Mouse (Mus musculus) forebrain, postnatal 0 days (tissue): ENCODE measurements around the gene Vps29. TPM values are rescaled to one million over a fixed set of nuclear protein-coding genes. Genes with fewer than 3 reads are reported as not detected.
"Not testable (repeated sequence)": the region's sequence is repeated elsewhere in the genome, so short reads cannot be mapped to it uniquely, and the experiment has no call there.

Source experiments
- ATAC-seq: fragments of 200-750 bp; cut with Nextera tagmentation; 2 replicates; pipeline ENCODE4 v1.8.0; 2017; ENCODE audit warnings: mild to moderate bottlenecking, moderate library complexity
- DNase-seq: peaks from one replicate; pipeline ENCODE4 v3.0.0-alpha.2; 2015
- H3K27ac ChIP-seq: fragments of 300-500 bp; sonication (generic); 2 replicates; pipeline ENCODE4 v1.5.1; 2014; ENCODE audit warnings: low read depth, mild to moderate bottlenecking, antibody characterized with exemption, low read length, moderate library complexity, mixed read lengths
- H3K27me3 ChIP-seq: fragments of 300-500 bp; sonication (generic); 2 replicates; pipeline ENCODE4 v1.6.1; 2014; ENCODE audit warnings: mild to moderate bottlenecking, low read length, mixed read lengths; ENCODE audit not compliant: insufficient read depth
- H3K36me3 ChIP-seq: fragments of 300-500 bp; sonication (generic); 2 replicates; pipeline ENCODE4 v1.6.1; 2014; ENCODE audit warnings: mild to moderate bottlenecking, moderate library complexity; ENCODE audit not compliant: insufficient read depth
- H3K4me1 ChIP-seq: fragments of 300-500 bp; sonication (generic); 2 replicates; pipeline ENCODE4 v1.6.1; 2014; ENCODE audit warnings: antibody characterized with exemption; ENCODE audit not compliant: insufficient read depth
- H3K4me2 ChIP-seq: fragments of 300-500 bp; sonication (generic); 2 replicates; pipeline ENCODE4 v1.6.1; 2014; ENCODE audit warnings: low read depth, mild to moderate bottlenecking, moderate library complexity
- H3K4me3 ChIP-seq: fragments of 300-500 bp; sonication (generic); 2 replicates; pipeline ENCODE4 v1.5.1; 2014; ENCODE audit warnings: low read depth, low read length, mixed read lengths
- H3K9ac ChIP-seq: fragments of 300-500 bp; sonication (generic); 2 replicates; pipeline ENCODE4 v1.6.1; 2014; ENCODE audit warnings: mild to moderate bottlenecking
- H3K9me3 ChIP-seq: fragments of 300-500 bp; sonication (generic); 2 replicates; pipeline ENCODE4 v1.6.1; 2016; ENCODE audit warnings: low read length
- CTCF ChIP-seq: sonication (generic); IDR thresholded peaks from 2 replicates; pipeline ENCODE4 v1.5.1; 2016; ENCODE audit warnings: antibody characterized with exemption, control low read depth, low read depth
- WGBS: fragments of 180-500 bp; shearing (Covaris S2); extraction: QIAGEN DNeasy Blood & Tissue Kit; methylation state at CpG from one replicate; pipeline ENCODE4 v1.1.7; 2014; 5-methylcytosine and 5-hydroxymethylcytosine counted together
- polyA plus RNA-seq: library from polyadenylated mRNA; unstranded; fragments of >200 nt; fragmentation: Nextera tagmentation; extraction: Ambion mirVana; gene quantifications from 2 replicates; pipeline ENCODE4 v1.2.1, GENCODE M21; 2015
- total RNA-seq: library from RNA; depleted of rRNA; stranded (reverse); fragments of >200 nt; gene quantifications from 2 replicates; pipeline ENCODE4 v1.2.3, GENCODE M21; 2014

The Vps29 gene
- total and polyA plus RNA-seq, 2 experiments from 2014 or later = 142 to 364 TPM

- TF ChIP-seq CTCF = no peak
- Histone ChIP-seq H3K27me3 (no peaks in the 10 kb centered on the region), H3K27ac (no peak overlapping the region), H3K36me3 (peaks cover 20% of the 10 kb centered on the region), H3K4me1 (no peaks in the 10 kb centered on the region), H3K9me3 (no peaks in the 10 kb centered on the region), H3K4me3 (no peak overlapping the region), H3K9ac (no peak overlapping the region), H3K4me2 (no peak overlapping the region)
- no peak for DNase-seq
- no peak for ATAC-seq
- 91% methylated on average over 17 of the region's 17 CpGs for WGBS
Observed at GRCm38 (mm10) chr5:122312942-122313684, 41.1 kb upstream of the Vps29 start.

DNA sequence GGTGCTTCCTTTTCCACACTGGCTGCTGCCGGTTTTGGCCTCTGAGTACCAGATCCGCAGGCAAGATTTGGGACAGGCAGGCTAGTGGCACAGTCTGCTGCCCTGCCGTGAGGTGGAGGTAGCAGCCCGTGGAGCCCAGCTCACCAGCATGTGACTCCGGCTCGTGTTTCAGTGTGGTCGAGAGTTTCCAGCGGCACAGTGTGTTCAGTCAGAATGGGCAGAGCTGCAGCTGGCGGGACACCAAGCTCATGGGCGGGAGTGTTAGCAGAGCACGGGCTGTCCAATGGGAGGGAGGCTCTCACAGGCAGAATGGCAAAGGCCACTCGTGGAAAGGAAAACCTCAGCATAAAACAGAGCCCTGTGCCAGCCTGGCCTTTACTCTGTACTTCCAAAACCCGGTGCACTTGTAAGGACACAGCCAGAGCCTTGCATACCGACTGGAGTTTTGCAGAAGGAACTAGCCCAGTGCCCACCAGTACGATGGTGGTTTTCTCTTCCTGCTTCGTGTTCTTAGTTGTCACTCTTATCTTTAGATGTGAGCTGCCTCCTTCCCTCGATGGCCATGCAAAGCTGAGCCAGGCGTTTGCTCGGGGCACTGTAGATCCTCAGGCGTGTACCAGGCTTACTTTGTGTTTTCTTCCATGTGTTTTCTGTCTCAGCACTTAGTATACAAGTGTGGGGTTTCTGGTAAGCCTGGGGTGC lies 39.1 kb upstream of the Vps29 start:
- ATAC-seq = peak; percentile 85

DNA sequence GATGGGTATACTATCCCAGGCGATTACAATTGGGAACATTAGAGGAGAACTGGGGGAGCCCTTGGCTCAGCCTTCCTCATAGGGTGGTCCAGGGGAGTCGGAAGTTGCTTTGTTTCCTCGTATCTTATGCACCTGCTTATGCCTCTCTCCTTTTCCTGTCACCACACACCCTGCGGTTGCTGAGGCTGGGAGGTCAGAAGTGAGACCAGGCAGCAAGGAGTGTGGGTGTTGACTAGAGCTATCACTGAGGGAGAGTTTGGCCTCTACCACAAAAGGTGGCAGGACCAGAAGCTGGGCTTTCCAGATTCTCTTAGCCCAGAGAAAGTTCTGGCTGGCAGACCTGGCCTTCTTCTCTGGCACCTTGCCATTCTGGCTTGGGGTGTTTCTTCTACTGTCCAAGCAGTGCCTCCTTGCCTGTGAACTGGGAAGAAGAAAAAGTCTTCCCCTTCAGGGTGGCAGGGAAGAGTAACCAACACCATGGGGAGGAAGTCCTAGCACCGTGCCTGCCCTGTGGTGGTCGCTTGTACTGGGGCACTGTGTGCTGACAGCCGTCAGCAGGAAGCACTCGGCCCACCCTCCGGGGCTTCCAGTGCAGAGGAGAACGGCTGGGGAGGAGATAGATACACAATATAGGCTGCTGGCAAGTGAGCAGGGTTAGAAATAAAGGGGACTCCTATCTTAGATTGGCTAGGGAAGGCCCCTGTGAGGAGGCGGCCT lies 36.7 kb upstream of the Vps29 start:
- DNase-seq (no peak), ATAC-seq (no peak)
- no peak for TF ChIP-seq CTCF
- no peak overlapping the region for H3K4me2 ChIP-seq
- peaks cover 20% of the 10 kb centered on the region for H3K36me3 ChIP-seq
- WGBS = 81% methylated on average over 11 of the region's 11 CpGs
- H3K27me3 ChIP-seq = no peaks in the 10 kb centered on the region
- no peaks in the 10 kb centered on the region for H3K9me3 ChIP-seq
- H3K4me3 ChIP-seq = no peak overlapping the region
- H3K27ac ChIP-seq = no peak overlapping the region
- H3K9ac ChIP-seq = no peak overlapping the region
- H3K4me1 ChIP-seq = no peaks in the 10 kb centered on the region

More for the DNA sequence above, 39.1 kb upstream of the Vps29 start:
- H3K9me3 ChIP-seq = no peaks in the 10 kb centered on the region
- H3K36me3 ChIP-seq = peaks cover 20% of the 10 kb centered on the region
- 60% methylated on average over 20 of the region's 20 CpGs for WGBS
- H3K4me1 ChIP-seq = no peaks in the 10 kb centered on the region
- no peak overlapping the region for H3K27ac ChIP-seq
- no peaks in the 10 kb centered on the region for H3K27me3 ChIP-seq
- no peak overlapping the region for H3K4me2 ChIP-seq
- DNase-seq = peak; percentile 51
- TF ChIP-seq CTCF = no peak
- no peak overlapping the region; the same call in 1 of the 2 replicates for H3K9ac ChIP-seq
- no peak overlapping the region for H3K4me3 ChIP-seq

- H3K4me1 ChIP-seq = no peaks in the 10 kb centered on the region
- H3K36me3 ChIP-seq = peaks cover 18% of the 10 kb centered on the region
Observed at GRCm38 (mm10) chr5:122318100-122318499, 36.1 kb upstream of the Vps29 start.

DNA sequence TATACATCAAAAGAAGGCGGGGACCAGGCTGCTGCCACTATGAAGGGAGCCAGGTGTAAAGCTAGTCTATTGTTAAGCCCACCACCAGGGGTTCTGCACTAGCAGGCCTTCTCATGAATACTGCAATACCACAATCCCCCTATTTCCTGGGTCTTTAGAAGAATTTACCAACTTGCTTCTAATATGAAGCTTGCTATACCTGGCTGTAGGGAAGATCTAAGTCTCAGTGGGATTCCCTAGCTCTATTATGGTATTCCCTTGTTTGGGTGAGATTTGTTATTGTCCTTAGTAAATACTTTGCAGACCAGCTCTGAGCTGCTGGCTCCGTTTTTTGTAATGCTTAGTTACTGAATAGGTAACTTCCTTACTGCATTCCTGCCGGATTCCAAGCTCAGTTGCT lies 35.2 kb upstream of the Vps29 start:
- 63% methylated on average over 3 of the region's 3 CpGs for whole genome bisulfite sequencing
- H3K9ac ChIP-seq, H3K4me3 ChIP-seq, H3K4me1 ChIP-seq, DNase-seq, H3K9me3 ChIP-seq, H3K27me3 ChIP-seq, H3K27ac ChIP-seq, ATAC-seq, H3K4me2 ChIP-seq: not testable (repeated sequence)
- peaks cover 21% of the 10 kb centered on the region for H3K36me3 ChIP-seq

More at GRCm38 (mm10) chr5:122318100-122318499, 36.1 kb upstream of the Vps29 start:
- H3K9me3 ChIP-seq = no peaks in the 10 kb centered on the region
- H3K9ac ChIP-seq = no peak overlapping the region
- H3K4me3 ChIP-seq = no peak overlapping the region
- ATAC-seq = no peak
- no peak overlapping the region for H3K27ac ChIP-seq
- peak; percentile 48 for TF ChIP-seq CTCF
- H3K4me2 ChIP-seq = no peak overlapping the region
- WGBS = 77% methylated on average over 3 of the region's 3 CpGs
- H3K27me3 ChIP-seq = no peaks in the 10 kb centered on the region
- DNase-seq = no peak

DNA sequence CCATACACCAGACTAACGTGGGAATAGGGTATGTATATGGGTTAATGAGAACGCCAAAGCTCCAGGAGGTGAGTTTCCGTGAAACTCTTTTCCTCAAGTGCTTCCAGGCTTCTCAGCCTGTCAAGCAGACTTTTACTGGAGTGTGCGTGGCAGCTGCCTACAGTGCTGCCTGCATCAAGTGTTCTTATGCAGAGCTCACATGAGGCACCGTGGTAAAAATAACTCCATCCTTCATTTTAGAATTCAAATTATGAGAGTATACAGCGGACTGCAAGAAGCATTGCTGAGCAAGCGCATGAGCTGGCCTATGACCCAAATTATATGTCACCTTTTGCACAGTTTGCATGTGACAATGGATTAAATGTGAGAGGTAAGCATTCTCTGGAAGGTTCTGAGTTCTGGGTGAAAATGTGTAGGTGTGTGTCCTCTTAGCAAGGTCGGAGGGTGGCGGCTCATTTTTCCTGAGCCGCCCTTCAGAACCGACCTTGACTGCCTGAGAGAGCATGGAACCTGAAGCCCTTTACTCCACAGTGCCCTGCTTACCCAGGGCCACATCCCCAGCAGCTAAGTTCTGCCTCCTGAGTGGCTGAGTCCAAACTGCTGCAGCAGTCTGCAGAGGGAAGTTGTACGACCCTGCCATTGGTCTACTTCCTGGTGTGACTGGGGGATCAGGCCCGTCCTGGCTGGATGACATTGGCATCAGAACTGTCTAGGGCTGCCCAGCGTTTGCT lies 34.5 kb upstream of the Vps29 start:
- TF ChIP-seq CTCF = no peak
- H3K36me3 ChIP-seq = peaks cover 21% of the 10 kb centered on the region
- ATAC-seq (0 out of 2 replicates have a peak, but pooled peaks have one; percentile 38), DNase-seq (peak; percentile 44)
- peak overlapping the region; percentile 40; the same call in 1 of the 2 replicates for H3K27ac ChIP-seq
- H3K9ac ChIP-seq = no peak overlapping the region
- 71% methylated on average over 14 of the region's 14 CpGs for WGBS
- H3K27me3 ChIP-seq = no peaks in the 10 kb centered on the region
- H3K4me1 ChIP-seq = no peaks in the 10 kb centered on the region
- no peak overlapping the region for H3K4me2 ChIP-seq
- H3K9me3 ChIP-seq = no peaks in the 10 kb centered on the region
- H3K4me3 ChIP-seq = no peak overlapping the region
